Mouse (Mus musculus) liver (tissue): ENCODE results near the gene Cpxm2.

ENCODE experiments used
- DNase-seq: peaks from one replicate; pipeline ENCODE4 v3.0.0-alpha.2; 2020; ENCODE audit warnings: mixed read lengths

Gene Cpxm2

GRCm38 (mm10) chr7:132128687-132129086 lies 25.9 kb downstream of the Cpxm2 start:
- no peak for DNase-seq

GRCm38 (mm10) chr7:132124948-132125347 lies 29.6 kb downstream of the Cpxm2 start:
- DNase-seq = no peak

GRCm38 (mm10) chr7:132123211-132123610 lies 31.3 kb downstream of the Cpxm2 start:
- DNase-seq = no peak

GRCm38 (mm10) chr7:132119817-132120216 lies 34.7 kb downstream of the Cpxm2 start:
- DNase-seq = no peak

- no peak for DNase-seq
Measured at GRCm38 (mm10) chr7:132111770-132112169, 42.8 kb downstream of the Cpxm2 start.

GRCm38 (mm10) chr7:132110308-132110707 lies 44.2 kb downstream of the Cpxm2 start:
- no peak for DNase-seq

- DNase-seq = no peak
Measured at GRCm38 (mm10) chr7:132106891-132107290, 47.6 kb downstream of the Cpxm2 start.

- DNase-seq = no peak
Measured at GRCm38 (mm10) chr7:132105326-132105725, 49.2 kb downstream of the Cpxm2 start.

GRCm38 (mm10) chr7:132098441-132098840 lies 56.1 kb downstream of the Cpxm2 start:
- peak; percentile 10 for DNase-seq

GRCm38 (mm10) chr7:132094666-132095065 lies 59.9 kb downstream of the Cpxm2 start:
- DNase-seq = no peak

- DNase-seq = no peak
Measured at GRCm38 (mm10) chr7:132091551-132091950, 63.0 kb downstream of the Cpxm2 start.

GRCm38 (mm10) chr7:132088606-132089005 lies 65.9 kb downstream of the Cpxm2 start:
- DNase-seq = no peak

- no peak for DNase-seq
Measured at GRCm38 (mm10) chr7:132088181-132088580, 66.4 kb downstream of the Cpxm2 start.

GRCm38 (mm10) chr7:132075825-132076224 lies 78.7 kb downstream of the Cpxm2 start:
- DNase-seq = no peak

- no peak for DNase-seq
Measured at GRCm38 (mm10) chr7:132074503-132074902, 80.0 kb downstream of the Cpxm2 start.

- no peak for DNase-seq
Measured at GRCm38 (mm10) chr7:132070877-132071625, 83.5 kb downstream of the Cpxm2 start.

GRCm38 (mm10) chr7:132067951-132068350 lies 86.6 kb downstream of the Cpxm2 start:
- no peak for DNase-seq

- DNase-seq = no peak
Measured at GRCm38 (mm10) chr7:132067511-132067910, 87.0 kb downstream of the Cpxm2 start.

- peak; percentile 4 for DNase-seq
Measured at GRCm38 (mm10) chr7:132060116-132060515, 94.4 kb downstream of the Cpxm2 start.

GRCm38 (mm10) chr7:132056565-132056964 lies 98.0 kb downstream of the Cpxm2 start:
- no peak for DNase-seq

- no peak for DNase-seq
Measured at GRCm38 (mm10) chr7:132046662-132047061, 107.9 kb downstream of the Cpxm2 start.

- no peak for DNase-seq
Measured at GRCm38 (mm10) chr7:132031940-132032531, 122.5 kb downstream of the Cpxm2 start.

- no peak for DNase-seq
Measured at GRCm38 (mm10) chr7:132026671-132027070, 127.9 kb downstream of the Cpxm2 start.

GRCm38 (mm10) chr7:132025591-132025990 lies 128.9 kb downstream of the Cpxm2 start:
- DNase-seq = no peak

GRCm38 (mm10) chr7:132015933-132016332 lies 138.6 kb downstream of the Cpxm2 start:
- DNase-seq = no peak
